Mouse (Mus musculus): ENCODE measurements around the gene Hspa1l. TPM values are rescaled to one million over a fixed set of nuclear protein-coding genes. Genes with fewer than 3 reads are reported as not detected.
"Not testable (repeated sequence)": the region's sequence is repeated elsewhere in the genome, so short reads cannot be mapped to it uniquely, and the experiment has no call there.

Hspa1l gene
- polyA plus RNA-seq, 1 experiment = 0.58 TPM

GRCm38 (mm10) chr17:34996411-34997141, 24.1 kb downstream of the Hspa1l start:
- no peak overlapping the region for H3K27ac ChIP-seq (ENCODE audit: insufficient read depth, low read depth, low read length)
- H3K27me3 ChIP-seq (replicated peaks; ENCODE audit: control insufficient read depth, insufficient read depth, low read length) = no peaks in the 10 kb centered on the region
- DNase-seq = no peak
- no peaks in the 10 kb centered on the region for H3K4me1 ChIP-seq (ENCODE audit: control insufficient read depth, insufficient read depth, low read length)
- H3K4me3 ChIP-seq (ENCODE audit: insufficient read depth, low read depth, low read length) = no peak overlapping the region
- TF ChIP-seq CTCF (conservative IDR thresholded peaks at IDR 0.05; ENCODE audit: insufficient read depth, insufficient read length, low read depth, low read length) (no peak), POLR2A (IDR thresholded peaks at IDR 0.05; ENCODE audit: low read depth, low read length) (no peak)
- H3K36me3 ChIP-seq (ENCODE audit: control insufficient read depth, insufficient read depth, low read length) = no peaks in the 10 kb centered on the region
- 77% methylated on average over 13 of the region's 14 CpGs for WGBS

DNA sequence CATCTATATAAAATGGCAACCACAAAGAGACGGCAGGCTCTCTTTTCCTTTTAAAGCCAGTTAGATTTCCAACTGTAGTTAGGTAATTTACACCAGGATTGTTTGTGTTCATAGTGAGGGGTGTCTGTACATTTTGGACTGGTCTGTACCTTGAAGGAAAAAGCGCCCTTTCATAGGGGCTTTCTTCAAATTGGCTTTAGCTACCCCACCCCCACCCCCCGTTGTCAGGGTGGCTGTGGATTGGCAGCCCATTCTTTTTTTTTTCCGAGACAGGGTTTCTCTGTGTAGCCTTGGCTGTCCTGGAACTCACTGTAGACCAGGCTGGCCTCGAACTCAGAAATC, 24.6 kb downstream of the Hspa1l start:
- Histone ChIP-seq H3K27ac (ENCODE audit: insufficient read depth, low read depth, low read length) (no peak overlapping the region), H3K4me1 (ENCODE audit: control insufficient read depth, insufficient read depth, low read length) (no peaks in the 10 kb centered on the region), H3K36me3 (ENCODE audit: control insufficient read depth, insufficient read depth, low read length) (no peaks in the 10 kb centered on the region), H3K4me3 (ENCODE audit: insufficient read depth, low read depth, low read length) (no peak overlapping the region), H3K27me3 (replicated peaks; ENCODE audit: control insufficient read depth, insufficient read depth, low read length) (no peaks in the 10 kb centered on the region)
- DNase-seq = no peak
- no peak for TF ChIP-seq POLR2A (IDR thresholded peaks at IDR 0.05; ENCODE audit: low read depth, low read length)
- TF ChIP-seq CTCF (conservative IDR thresholded peaks at IDR 0.05; ENCODE audit: insufficient read depth, insufficient read length, low read depth, low read length) = no peak
- WGBS = 81% methylated on average over 5 of the region's 5 CpGs

GRCm38 (mm10) chr17:34998526-34999430, 26.3 kb downstream of the Hspa1l start:
- 85% methylated on average over 15 of the region's 15 CpGs for WGBS
- H3K36me3 ChIP-seq (ENCODE audit: control insufficient read depth, insufficient read depth, low read length) = no peaks in the 10 kb centered on the region
- DNase-seq = no peak
- no peak overlapping the region for H3K27ac ChIP-seq (ENCODE audit: insufficient read depth, low read depth, low read length)
- no peaks in the 10 kb centered on the region for H3K27me3 ChIP-seq (replicated peaks; ENCODE audit: control insufficient read depth, insufficient read depth, low read length)
- H3K4me3 ChIP-seq (ENCODE audit: insufficient read depth, low read depth, low read length) = no peak overlapping the region
- TF ChIP-seq CTCF (conservative IDR thresholded peaks at IDR 0.05; ENCODE audit: insufficient read depth, insufficient read length, low read depth, low read length) (no peak), POLR2A (IDR thresholded peaks at IDR 0.05; ENCODE audit: low read depth, low read length) (no peak)
- H3K4me1 ChIP-seq (ENCODE audit: control insufficient read depth, insufficient read depth, low read length) = no peaks in the 10 kb centered on the region

DNA sequence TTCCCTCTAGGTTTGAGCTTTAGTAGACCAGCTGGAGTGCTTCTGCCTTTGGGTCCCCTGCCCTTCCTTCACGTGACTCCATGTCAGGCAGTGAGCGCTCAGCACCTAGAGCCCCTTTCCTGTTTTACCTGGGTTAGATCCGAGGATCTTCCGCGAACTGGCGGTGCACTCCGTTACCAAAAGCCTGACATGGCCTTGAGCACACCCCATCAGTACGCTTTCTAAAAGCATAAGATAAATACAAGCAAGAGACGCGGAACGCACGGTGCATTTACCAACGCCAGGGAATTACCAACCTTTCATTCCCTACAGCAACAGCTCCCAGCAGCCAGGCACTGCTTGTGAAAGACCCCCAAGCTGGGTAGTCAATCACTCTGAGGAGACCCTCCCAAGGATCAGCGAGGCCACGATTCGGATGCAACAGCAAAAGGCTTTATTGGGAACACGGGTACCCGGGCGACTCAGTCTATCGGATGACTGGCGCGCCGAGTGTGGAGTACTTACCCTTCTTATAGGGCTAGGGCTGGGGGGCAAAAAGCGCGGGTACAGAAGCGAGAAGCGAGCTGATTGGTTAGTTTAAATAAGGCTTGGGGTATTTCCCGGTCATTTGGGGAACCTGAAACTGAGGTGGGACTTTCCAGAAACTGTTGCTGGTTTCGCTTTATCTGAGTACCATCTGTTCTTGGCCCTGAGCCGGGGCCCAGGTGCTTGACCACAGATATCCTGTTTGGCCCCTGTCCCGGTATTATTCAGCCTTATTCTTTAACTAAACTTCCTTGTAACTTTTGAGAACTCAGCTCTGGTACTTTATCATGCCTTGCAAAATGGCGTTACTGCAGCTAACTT, 27.6 kb downstream of the Hspa1l start:
- H3K4me1 ChIP-seq (ENCODE audit: control insufficient read depth, insufficient read depth, low read length); DNase-seq; H3K36me3 ChIP-seq (ENCODE audit: control insufficient read depth, insufficient read depth, low read length); H3K27me3 ChIP-seq (replicated peaks; ENCODE audit: control insufficient read depth, insufficient read depth, low read length): not testable (repeated sequence)
- peak overlapping the region; percentile 98 for H3K27ac ChIP-seq (ENCODE audit: insufficient read depth, low read depth, low read length)
- peak overlapping the region; percentile 79 for H3K4me3 ChIP-seq (ENCODE audit: insufficient read depth, low read depth, low read length)
- WGBS = 10% methylated on average over 30 of the region's 32 CpGs

GRCm38 (mm10) chr17:35000717-35001451, 28.4 kb downstream of the Hspa1l start, which contains the start of gene Vars:
Gene Vars, plus strand, starts transcription at chr17:35000987.
- H3K27ac ChIP-seq (ENCODE audit: insufficient read depth, low read depth, low read length) = peak within 1 kb of the TSS; percentile 98
- TF ChIP-seq POLR2A (IDR thresholded peaks at IDR 0.05; ENCODE audit: low read depth, low read length) (no peak), CTCF (conservative IDR thresholded peaks at IDR 0.05; ENCODE audit: insufficient read depth, insufficient read length, low read depth, low read length) (no peak)
- H3K36me3 ChIP-seq (ENCODE audit: control insufficient read depth, insufficient read depth, low read length) = no peaks in the 10 kb centered on the region
- peak within 1 kb of the TSS; percentile 79 for H3K4me3 ChIP-seq (ENCODE audit: insufficient read depth, low read depth, low read length)
- peak; percentile 91 for DNase-seq
- under 1% methylated on average over 82 of the region's 83 CpGs for WGBS
- no peaks in the 10 kb centered on the region for H3K4me1 ChIP-seq (ENCODE audit: control insufficient read depth, insufficient read depth, low read length)
- no peaks in the 10 kb centered on the region for H3K27me3 ChIP-seq (replicated peaks; ENCODE audit: control insufficient read depth, insufficient read depth, low read length)

- peak overlapping the region; percentile 6 for H3K27ac ChIP-seq (ENCODE audit: insufficient read depth, low read depth, low read length)
- no peaks in the 10 kb centered on the region for H3K27me3 ChIP-seq (replicated peaks; ENCODE audit: control insufficient read depth, insufficient read depth, low read length)
- H3K4me3 ChIP-seq (ENCODE audit: insufficient read depth, low read depth, low read length) = peak overlapping the region; percentile 79
- TF ChIP-seq POLR2A (IDR thresholded peaks at IDR 0.05; ENCODE audit: low read depth, low read length) (no peak), CTCF (conservative IDR thresholded peaks at IDR 0.05; ENCODE audit: insufficient read depth, insufficient read length, low read depth, low read length) (no peak)
- peak; percentile 30 for DNase-seq
- H3K4me1 ChIP-seq (ENCODE audit: control insufficient read depth, insufficient read depth, low read length) = no peaks in the 10 kb centered on the region
- H3K36me3 ChIP-seq (ENCODE audit: control insufficient read depth, insufficient read depth, low read length) = no peaks in the 10 kb centered on the region
- under 1% methylated on average over 35 of the region's 35 CpGs for WGBS
Measured at GRCm38 (mm10) chr17:35001452-35002152, 29.1 kb downstream of the Hspa1l start.

Data from kidney, adult 2 months (tissue).